Mouse (Mus musculus) myocyte (in vitro differentiated cells): ENCODE data around the gene Plcb3.

Experiments
- E2F4 ChIP-seq: IDR thresholded peaks from one replicate; pipeline ENCODE4 v1.6.1; 2011; ENCODE audit warnings: mild to moderate bottlenecking, control low read depth, moderate library complexity; ENCODE audit not compliant: insufficient read depth
- POLR2A ChIP-seq: IDR thresholded peaks from one replicate; pipeline ENCODE4 v1.6.1; 2011; ENCODE audit warnings: low read depth, mild to moderate bottlenecking, control low read depth, moderate library complexity; ENCODE audit not compliant: insufficient read length
- USF1 ChIP-seq: IDR thresholded peaks from one replicate; pipeline ENCODE4 v1.6.1; 2011; ENCODE audit warnings: low read depth, mild to moderate bottlenecking, control low read depth, moderate library complexity

DNA sequence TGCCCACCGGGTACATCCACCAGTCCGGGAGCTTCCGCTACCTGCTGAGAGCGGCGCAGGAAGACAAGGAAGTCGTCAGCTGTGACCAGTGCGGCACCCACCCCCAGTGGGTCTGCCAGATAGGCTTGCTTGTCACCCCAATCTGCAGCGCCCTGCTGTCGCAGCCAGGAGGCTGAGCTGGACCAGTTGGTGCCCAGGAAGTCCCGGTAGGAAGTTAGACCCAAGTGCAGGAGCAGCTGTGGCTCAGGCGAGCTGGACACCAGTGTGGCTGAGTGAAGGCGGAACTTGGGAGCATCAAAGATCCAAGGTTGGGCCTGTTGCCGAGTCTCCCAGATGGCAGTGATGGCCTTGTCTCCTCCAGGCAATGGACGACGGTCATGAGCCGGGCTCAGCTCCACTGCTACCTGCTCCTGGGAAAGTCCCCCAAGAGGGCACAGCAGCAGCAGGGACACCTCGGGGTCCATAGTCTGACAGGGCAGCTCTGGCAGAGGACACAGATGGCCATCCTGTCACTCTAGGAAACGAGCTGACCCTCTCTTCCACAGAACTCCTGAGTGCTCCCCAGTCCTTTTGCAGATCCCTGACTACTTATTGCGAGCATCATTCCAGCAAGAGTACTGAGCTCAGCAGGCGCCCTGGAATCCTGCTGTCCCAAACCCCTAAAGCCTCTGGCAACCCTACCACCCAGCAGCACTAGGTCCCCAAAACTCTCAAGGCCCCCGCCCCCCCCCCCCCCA lies 19.2 kb upstream of the Plcb3 start:
- no peak for TF ChIP-seq E2F4
- no peak for TF ChIP-seq POLR2A
- TF ChIP-seq USF1, result no peak
